Mouse (Mus musculus): ENCODE results near the gene Tigd3.

Gene Tigd3

DNA sequence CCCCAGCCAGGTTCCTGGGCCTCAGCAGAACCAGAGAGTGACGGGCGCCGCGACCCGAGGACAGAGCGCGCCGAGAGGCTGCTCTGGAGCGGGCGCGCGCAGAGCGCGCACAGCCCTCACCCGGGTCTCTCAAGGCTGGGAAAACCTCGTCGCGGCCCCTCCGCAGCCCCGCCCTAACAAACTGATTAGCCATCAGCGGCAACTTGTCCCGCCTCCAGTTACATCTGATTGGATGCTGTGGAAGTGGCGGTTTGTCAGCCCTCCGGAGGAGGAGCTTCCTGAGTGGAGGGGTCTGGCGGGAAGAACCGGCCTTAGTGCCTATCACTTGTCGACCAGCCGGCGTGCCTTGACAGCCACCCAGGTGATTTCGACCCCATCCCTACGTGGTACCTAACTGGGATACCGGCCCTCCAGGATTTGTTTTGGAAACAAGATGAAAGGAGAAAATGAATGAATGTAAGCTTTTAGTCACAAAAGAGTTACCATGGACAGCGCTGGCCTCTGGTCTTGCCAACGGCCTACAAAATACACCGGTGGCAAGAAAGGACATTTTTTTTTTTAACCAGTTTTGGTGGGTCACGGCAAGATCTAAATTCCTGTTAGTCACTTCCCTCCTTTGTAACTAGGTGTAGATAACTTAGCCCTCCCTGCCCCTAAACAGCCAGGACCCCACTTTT lies at the start of gene Tigd3:
TSS of gene Tigd3 (minus strand) at position 148 of the 677 bp plus-strand sequence.
- DNase-seq (ENCODE audit: extremely low read depth, low read depth) = peak; percentile 86

DNA sequence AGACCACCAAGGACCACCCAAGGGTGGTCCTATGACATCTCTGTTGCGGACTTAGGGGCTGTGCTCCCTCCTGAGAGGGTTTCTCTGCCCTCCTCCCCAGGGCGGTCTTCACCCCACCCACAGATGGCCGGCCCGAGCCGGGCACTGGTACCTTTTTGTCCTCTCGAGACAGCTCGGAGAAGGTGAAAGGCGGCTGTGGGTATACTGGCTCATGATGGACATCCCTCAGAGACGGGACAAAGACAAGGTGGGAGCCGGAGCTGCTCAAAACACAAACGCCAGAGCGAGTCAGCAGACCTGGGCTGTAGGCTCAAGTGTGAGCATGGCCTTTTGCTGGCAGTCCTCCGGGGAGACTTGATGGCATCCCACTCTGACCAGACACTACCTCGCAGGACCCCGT lies 49.5 kb upstream of the Tigd3 start:
- DNase-seq (ENCODE audit: extremely low read depth, low read depth) = no peak

GRCm38 (mm10) chr19:5942581-5942980 lies 48.6 kb upstream of the Tigd3 start:
- DNase-seq (ENCODE audit: extremely low read depth, low read depth) = no peak

- DNase-seq (ENCODE audit: extremely low read depth, low read depth) = no peak
These were observed 46.7 kb upstream of the Tigd3 start for GRCm38 (mm10) chr19:5940656-5941055.

DNA sequence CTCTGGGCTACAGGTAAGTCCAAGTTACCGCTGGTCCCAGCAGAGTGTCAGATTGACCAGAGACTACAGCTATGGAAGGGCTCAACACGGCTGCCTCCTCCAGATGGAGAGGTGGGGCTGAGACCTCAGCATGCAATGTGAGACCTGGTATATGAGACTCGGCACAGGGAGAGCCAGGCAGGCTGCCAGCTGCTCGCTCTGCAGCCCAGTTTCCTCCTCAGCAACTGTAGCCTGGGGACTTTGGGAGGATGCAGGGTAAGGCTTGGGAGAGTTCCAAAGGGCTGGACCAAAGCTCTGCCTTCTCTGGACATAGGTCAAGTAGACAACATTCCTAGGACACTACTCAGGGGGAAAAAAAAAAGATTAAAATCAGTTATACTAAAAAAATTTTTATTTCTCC lies 46.2 kb upstream of the Tigd3 start:
- no peak for DNase-seq (ENCODE audit: extremely low read depth, low read depth)

DNA sequence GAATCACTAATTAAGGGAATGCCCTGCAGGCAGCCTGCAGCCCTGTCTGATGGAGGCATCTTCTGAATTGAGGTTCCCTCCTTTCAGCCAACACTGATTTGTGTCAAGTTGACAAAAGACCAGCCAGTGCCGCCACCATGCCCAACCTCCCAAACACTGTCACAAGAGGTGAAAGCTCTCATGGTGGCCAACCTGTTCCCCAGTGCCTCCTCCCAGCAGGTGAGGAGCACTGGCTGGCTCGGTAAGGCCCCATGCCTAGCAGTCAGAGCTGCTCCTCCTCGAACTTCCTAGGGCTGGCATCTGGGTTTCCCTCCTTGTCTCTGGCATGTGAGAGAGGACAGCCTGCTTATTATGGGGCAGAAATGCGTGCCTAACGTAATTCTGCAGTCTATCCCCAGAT lies 45.8 kb upstream of the Tigd3 start:
- DNase-seq (ENCODE audit: extremely low read depth, low read depth) = no peak

DNA sequence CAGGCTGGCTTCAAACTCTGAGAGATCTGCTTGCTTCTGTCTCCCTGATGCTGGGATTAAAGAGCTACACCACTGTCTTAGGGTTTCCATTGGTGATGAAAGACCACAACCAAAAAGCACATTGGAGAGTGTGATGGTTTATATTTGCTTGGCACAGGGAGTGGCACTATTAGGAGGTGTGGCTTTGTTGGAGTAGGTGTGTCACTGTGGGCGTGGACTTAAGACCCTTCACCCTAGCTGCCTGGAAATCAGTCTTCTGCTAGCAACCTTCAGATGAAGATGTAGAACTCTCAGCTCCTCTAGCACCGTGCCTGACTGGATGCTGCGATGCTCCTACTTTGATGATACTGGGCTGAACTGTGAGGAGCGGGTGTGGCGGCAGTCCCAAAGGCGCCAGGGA lies 44.6 kb upstream of the Tigd3 start:
- no peak for DNase-seq (ENCODE audit: extremely low read depth, low read depth)

DNA sequence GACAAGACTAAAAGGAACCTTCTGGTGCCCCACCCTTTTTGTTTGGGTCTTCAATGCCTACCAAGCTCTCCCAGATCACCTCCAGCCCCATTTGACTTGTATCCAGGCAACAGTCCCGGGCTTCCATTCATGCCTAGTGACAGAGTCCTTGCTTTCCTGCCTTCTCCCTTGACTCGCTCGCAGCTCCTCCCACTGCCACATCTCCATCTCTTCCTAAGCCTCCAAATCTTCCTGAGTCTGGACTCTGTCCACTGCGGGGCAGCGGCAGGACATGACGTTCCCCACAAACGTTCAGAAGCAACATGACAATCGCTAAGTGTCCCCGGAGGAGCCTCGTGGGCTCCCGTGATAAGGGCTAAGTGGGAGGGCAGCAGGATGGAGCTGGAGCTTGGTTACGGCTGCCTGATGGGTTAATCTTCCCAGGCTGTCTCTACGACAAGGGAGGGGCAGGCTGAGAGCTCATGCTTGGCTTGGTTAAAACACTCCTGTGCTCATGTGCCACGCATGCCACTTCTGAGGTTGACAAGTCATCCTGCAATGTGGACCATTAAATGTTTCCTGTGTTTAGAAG lies 44.0 kb upstream of the Tigd3 start:
- no peak for DNase-seq (ENCODE audit: extremely low read depth, low read depth)

DNA sequence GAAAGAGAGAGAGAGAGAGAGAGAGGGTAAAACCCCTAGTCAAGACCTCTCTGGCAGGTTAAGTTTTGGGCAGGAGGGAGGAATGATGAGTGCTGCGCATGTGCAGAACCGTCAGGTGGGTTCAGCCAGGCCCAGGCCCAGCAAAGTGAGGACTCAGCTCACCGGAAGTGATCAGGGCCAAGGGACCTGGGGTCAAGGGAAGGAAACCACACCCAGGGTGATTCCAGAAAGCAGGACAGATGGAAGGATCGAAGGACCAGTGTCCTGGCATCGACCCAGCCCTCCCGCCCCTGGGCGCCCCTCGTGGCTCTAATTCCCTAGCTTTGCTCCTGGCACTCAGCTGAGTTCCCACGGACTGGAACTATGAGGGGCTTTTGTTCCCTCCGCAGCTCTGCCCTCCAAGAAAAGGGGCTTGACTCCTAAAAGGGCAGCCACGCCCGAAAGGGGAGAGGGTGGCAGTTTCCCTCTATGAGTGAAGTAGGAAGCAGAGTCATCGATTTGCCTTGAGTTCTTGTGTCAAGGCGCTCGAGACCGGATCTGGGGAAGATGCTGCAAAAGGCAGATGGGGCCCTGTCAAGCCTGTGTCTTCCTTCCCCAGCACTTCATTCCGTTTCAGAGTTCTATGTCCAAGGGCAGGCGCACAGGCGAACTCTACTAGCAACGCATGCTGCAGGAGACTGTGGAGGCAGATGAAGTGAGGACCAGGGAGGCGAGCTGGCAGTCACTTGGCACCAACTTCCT lies 43.3 kb upstream of the Tigd3 start:
- DNase-seq (ENCODE audit: extremely low read depth, low read depth) = no peak

- no peak for DNase-seq (ENCODE audit: extremely low read depth, low read depth)
These were observed 41.7 kb upstream of the Tigd3 start for GRCm38 (mm10) chr19:5935691-5936090.

DNA sequence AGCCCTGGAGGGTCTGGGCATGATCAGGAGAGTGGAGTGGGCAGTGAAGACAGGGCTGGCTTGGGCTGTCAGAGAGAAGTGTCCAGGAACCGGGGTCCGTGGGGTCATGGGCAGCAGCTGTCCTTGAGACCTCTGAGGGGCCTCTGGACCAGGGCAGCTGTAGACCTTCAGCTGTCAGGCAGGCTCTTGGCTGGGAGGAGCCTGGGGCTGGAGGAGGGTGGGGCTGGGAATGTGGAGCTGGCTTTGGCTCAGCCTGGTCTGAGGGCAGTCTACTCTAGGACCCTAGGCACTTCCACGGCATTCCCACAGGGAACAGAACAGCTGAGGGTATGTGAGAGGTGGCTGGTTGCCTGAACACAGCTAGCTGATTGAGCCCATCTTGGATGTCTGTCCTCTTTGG lies 41.3 kb upstream of the Tigd3 start:
- no peak for DNase-seq (ENCODE audit: extremely low read depth, low read depth)

DNA sequence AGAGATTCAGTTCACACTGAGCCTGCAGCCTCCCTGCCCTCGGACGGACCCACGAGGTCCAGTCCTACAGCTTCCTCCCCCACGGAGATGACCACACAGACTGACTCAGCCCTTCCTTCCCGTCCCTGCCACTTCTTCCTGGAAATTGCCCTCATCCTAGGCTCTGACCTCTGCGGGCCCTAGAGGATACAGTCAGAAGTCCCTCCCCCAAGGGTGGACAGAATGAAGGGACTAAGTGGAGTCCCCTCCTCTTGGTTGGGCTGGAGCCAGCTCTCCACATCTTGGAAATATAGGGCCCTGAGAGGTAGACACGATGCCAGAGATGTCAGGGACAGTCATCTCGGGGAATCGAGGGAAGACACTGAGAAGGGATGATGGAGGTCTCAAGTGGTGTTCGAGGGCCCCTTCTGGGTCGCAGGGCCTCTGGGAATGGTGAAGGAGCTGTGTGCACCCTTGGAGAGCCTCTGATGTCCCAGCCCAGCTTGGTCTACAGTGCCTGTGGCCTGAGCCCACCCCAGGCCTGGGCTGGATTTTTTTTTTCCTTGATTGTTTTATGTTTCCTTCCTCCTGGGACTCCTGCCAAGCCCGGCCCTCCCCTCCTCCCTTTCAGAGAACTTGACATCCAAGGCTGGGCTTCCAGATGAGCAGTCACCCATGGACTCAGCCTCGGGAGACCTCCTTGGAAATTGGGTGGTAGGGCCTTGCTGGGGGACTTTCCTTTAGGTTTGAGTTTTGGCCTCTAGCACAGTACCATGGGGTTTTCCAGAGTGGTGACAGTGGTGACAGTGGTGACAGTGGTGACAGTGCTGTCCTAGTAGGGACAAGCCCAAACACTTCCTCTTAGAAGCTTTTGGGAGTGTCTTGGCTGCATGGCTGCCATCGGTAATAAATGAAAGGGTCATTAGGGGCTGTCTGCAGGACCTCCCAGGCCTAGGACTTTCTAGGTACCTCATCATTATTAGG lies 36.0 kb upstream of the Tigd3 start:
- DNase-seq (ENCODE audit: extremely low read depth, low read depth) = no peak

DNA sequence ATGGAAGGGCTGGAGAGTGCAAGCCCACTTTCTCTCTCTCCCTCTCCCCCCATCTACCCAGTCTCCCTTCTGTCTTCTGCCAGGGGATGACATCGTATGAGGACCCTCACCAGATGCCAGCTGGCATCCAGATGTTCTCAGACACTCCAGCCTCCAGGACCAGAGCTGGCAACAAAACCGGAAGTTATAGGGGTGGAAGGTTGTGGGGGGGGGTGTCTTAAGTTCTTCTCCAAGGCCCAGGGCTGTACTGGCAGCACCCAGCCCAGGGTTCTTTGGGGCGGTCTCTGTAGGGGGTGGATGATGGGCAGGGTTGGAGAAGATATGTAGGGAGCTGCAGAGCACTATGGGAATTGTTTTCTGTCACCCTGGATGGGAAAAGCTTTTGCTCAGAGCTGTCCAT lies 34.6 kb upstream of the Tigd3 start:
- no peak for DNase-seq (ENCODE audit: extremely low read depth, low read depth)

DNA sequence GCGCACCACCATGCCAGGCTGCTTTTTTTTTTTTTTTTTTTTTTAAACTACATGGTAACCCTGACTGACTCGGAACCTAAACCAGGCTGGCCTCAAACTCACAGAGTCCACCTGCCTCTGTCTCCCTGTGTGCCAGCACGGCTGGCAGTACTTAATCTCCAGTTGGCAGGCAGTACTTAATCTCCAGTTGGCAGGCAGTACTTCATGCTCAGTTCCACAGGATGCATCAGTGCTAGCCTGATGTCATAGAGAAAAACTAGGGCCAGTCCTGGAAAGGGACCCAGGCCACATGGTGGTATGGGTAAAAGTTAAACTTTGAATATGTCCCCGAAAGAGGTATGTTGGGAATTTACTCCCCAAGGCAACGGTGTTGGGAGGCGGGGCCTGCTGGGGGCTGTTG lies 34.2 kb upstream of the Tigd3 start:
- DNase-seq (ENCODE audit: extremely low read depth, low read depth) = no peak

DNA sequence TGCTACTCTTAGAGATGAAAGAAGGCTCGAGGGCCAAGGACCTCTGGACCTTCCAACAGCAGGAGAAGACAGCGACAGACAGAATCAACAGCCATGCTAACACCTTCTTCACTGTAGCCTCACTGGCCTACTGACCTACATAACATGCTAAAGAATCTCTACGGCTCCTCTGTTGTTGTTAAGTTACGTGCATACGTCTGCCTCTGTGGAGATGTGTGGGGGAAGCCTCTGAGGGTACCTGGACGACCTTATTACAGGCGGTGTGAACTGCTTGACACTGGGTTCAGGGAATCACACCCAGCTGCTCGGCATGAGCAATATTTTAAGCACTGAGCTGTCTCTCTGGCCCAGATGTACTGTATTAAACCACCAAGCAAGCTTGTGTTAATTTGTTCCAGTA lies 33.6 kb upstream of the Tigd3 start:
- DNase-seq (ENCODE audit: extremely low read depth, low read depth) = no peak

GRCm38 (mm10) chr19:5927026-5927425 lies 33.1 kb upstream of the Tigd3 start:
- DNase-seq (ENCODE audit: extremely low read depth, low read depth) = no peak

GRCm38 (mm10) chr19:5925311-5925855 lies 31.4 kb upstream of the Tigd3 start:
- no peak for DNase-seq (ENCODE audit: extremely low read depth, low read depth)

DNA sequence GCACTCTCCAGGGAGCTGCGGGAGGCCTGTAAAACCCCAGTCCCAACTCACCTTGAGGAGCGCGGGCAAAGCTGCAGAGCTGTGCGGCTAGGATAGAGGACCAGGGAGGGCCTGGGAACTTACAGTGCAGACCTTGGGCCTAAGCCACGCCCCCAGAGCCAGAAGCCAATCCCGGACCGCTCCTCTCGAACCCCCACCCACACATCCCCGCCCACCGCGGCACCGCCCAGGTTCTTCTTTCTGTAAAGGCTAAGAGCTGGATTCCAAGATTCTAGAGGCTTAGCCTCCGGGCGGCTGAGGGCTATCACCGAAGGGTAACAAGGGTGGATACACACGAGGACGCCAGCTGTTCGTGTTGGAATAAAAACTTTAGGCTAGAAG lies 30.8 kb upstream of the Tigd3 start, which contains the start of gene Cdc42ep2:
TSS of gene Cdc42ep2 (minus strand) at position 104 of the 381 bp plus-strand sequence.
- DNase-seq (ENCODE audit: extremely low read depth, low read depth) = peak; percentile 87

DNA sequence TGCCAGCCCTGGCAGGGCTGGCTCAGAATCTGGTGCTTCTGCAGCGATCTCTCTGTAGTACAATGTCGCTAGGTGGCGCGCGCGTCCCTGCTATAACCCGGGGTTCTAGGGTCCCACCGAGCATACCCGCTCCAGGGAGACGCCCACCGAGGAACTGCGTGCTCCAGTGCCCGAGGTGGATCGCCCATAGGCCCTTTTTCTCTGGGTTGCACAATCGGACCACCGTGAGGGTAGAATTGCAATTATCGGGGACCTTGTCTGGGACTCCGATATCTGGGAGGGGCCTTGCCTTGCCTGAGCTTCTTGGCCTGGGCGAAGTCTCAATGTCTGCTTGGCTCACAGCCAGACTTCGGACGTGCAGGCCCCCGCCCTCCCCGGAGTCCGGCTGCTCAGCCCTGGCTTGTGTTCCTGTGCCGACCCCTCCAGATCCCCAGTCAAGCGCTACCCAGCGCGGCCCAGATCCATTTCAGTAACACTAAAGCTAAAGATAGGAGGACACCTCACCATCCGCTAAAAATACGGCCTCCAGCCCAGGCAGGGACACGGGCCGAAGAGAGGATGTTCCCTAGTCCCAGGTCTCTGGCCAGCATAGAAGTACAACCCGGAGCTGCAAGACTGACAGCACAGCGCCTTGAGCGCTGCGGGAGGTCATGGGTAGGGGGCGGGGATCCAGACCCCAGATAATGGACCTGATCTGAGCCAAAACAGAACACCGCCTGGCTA lies 30.2 kb upstream of the Tigd3 start:
- peak; percentile 76 for DNase-seq (ENCODE audit: extremely low read depth, low read depth)

DNA sequence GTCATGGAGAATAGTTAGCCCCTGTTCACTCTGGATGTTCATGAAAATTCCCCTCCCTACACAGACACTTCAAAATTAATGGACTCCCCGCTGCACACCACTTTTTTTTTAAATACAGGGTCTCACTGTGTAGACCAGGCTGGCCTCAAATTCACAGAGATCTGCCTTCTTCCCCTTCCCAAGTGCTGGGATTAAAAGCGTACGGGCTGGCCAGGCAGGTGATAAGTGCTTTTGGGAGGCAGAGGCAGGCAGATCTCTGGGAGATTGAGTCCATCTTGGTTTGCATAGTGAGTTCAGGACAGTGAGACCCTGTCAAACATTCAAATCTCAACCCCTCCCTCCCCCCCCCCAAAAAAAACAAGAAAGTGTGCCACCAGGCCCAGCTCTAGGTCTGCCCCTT lies 29.0 kb upstream of the Tigd3 start:
- no peak for DNase-seq (ENCODE audit: extremely low read depth, low read depth)
